Mouse (Mus musculus) right cerebral cortex, postnatal 25 days (tissue): Measurements from ENCODE around the gene Spen.

Experiments used
- DNase-seq: peaks from one replicate; pipeline ENCODE4 v3.0.0; 2022

The Spen gene

GRCm38 (mm10) chr4:141469343-141469742, 69.1 kb downstream of the Spen start:
- no peak for DNase-seq

GRCm38 (mm10) chr4:141468576-141468975, 69.8 kb downstream of the Spen start:
- DNase-seq: no peak

GRCm38 (mm10) chr4:141467581-141467927, 70.8 kb downstream of the Spen start:
- no peak for DNase-seq

- no peak for DNase-seq
Observed at GRCm38 (mm10) chr4:141466844-141467580, 71.4 kb downstream of the Spen start.

- DNase-seq: no peak
Observed at GRCm38 (mm10) chr4:141466289-141466795, 72.1 kb downstream of the Spen start.

- no peak for DNase-seq
Observed at GRCm38 (mm10) chr4:141465512-141466288, 72.7 kb downstream of the Spen start.

GRCm38 (mm10) chr4:141464722-141465121, 73.7 kb downstream of the Spen start:
- DNase-seq: no peak

- no peak for DNase-seq
Observed at GRCm38 (mm10) chr4:141463472-141463871, 74.9 kb downstream of the Spen start.

- DNase-seq: no peak
Observed at GRCm38 (mm10) chr4:141461576-141461975, 76.8 kb downstream of the Spen start.

GRCm38 (mm10) chr4:141461088-141461487, 77.3 kb downstream of the Spen start:
- DNase-seq: no peak

GRCm38 (mm10) chr4:141460481-141460880, 77.9 kb downstream of the Spen start:
- no peak for DNase-seq

GRCm38 (mm10) chr4:141459766-141460165, 78.6 kb downstream of the Spen start:
- DNase-seq: no peak

GRCm38 (mm10) chr4:141458888-141459287, 79.5 kb downstream of the Spen start:
- DNase-seq: no peak

- no peak for DNase-seq
Observed at GRCm38 (mm10) chr4:141458236-141458635, 80.2 kb downstream of the Spen start.

- no peak for DNase-seq
Observed at GRCm38 (mm10) chr4:141456193-141456938, 82.0 kb downstream of the Spen start.

- no peak for DNase-seq
Observed at GRCm38 (mm10) chr4:141455526-141455925, 82.9 kb downstream of the Spen start.

- no peak for DNase-seq
Observed at GRCm38 (mm10) chr4:141454581-141455350, 83.6 kb downstream of the Spen start.

- DNase-seq: no peak
Observed at GRCm38 (mm10) chr4:141451916-141452450, 86.4 kb downstream of the Spen start.

- DNase-seq: no peak
Observed at GRCm38 (mm10) chr4:141451251-141451650, 87.1 kb downstream of the Spen start.

GRCm38 (mm10) chr4:141446211-141446610, 92.2 kb downstream of the Spen start:
- DNase-seq: no peak

GRCm38 (mm10) chr4:141445328-141445720, 93.1 kb downstream of the Spen start:
- no peak for DNase-seq
